Mouse (Mus musculus) lung, embryonic 16.5 days (tissue): ENCODE measurements at regions not wholly inside any gene's neighbourhood (a gene's known extent, or its start where the extent isn't known, plus 50 kb on each side); places are given as distances from the start of the nearest gene placed in this dataset.

Experiments
- ATAC-seq: fragments of 200-750 bp; cut with Nextera tagmentation; 2 replicates; pipeline ENCODE4 v1.8.0; 2017; ENCODE audit warnings: low read depth, mild to moderate bottlenecking, moderate library complexity
- H3K27ac ChIP-seq: fragments of 300-500 bp; sonication (generic); 2 replicates; pipeline ENCODE4 v1.5.1; 2014; ENCODE audit warnings: mild to moderate bottlenecking, control low read depth, low read length
- H3K27me3 ChIP-seq: fragments of 300-500 bp; sonication (generic); 2 replicates; pipeline ENCODE4 v1.6.1; 2014; ENCODE audit warnings: low read depth, low read length, mixed read lengths; ENCODE audit not compliant: control insufficient read depth, insufficient read depth
- H3K36me3 ChIP-seq: fragments of 300-500 bp; sonication (generic); 2 replicates; pipeline ENCODE4 v1.6.1; 2014; ENCODE audit warnings: low read length; ENCODE audit not compliant: control insufficient read depth, insufficient read depth
- H3K4me1 ChIP-seq: fragments of 300-500 bp; sonication (generic); replicated peaks from 2 replicates; pipeline ENCODE4 v1.6.1; 2014; ENCODE audit warnings: low read length, mixed read lengths; ENCODE audit not compliant: control insufficient read depth, insufficient read depth
- H3K4me2 ChIP-seq: fragments of 300-500 bp; sonication (generic); 2 replicates; pipeline ENCODE4 v1.6.1; 2014; ENCODE audit warnings: low read depth, low read length, control low read depth
- H3K4me3 ChIP-seq: fragments of 300-500 bp; sonication (generic); 2 replicates; pipeline ENCODE4 v1.5.1; 2014; ENCODE audit warnings: mild to moderate bottlenecking, low read length, control low read depth
- H3K9ac ChIP-seq: fragments of 300-500 bp; sonication (generic); 2 replicates; pipeline ENCODE4 v1.6.1; 2014; ENCODE audit warnings: low read length, control low read depth
- H3K9me3 ChIP-seq: fragments of 300-500 bp; sonication (generic); 2 replicates; pipeline ENCODE4 v1.6.1; 2016; ENCODE audit warnings: low read length; ENCODE audit not compliant: control insufficient read depth
- WGBS: fragments of 180-500 bp; shearing (Covaris S2); extraction: QIAGEN DNeasy Blood & Tissue Kit; methylation state at CpG from one replicate; pipeline ENCODE4 v1.1.7; 2014; 5-methylcytosine and 5-hydroxymethylcytosine counted together

GRCm38 (mm10) chr12:99060702-99061101 lies 140.3 kb downstream of the Ttc8 start:
- H3K4me1 ChIP-seq: no peaks in the 10 kb centered on the region
- ATAC-seq: no peak
- no peaks in the 10 kb centered on the region for H3K36me3 ChIP-seq
- no peak overlapping the region for H3K4me3 ChIP-seq
- no peaks in the 10 kb centered on the region for H3K27me3 ChIP-seq
- no peak overlapping the region for H3K4me2 ChIP-seq
- H3K9ac ChIP-seq: no peak overlapping the region
- no peaks in the 10 kb centered on the region for H3K9me3 ChIP-seq
- 58% methylated on average over 2 of the region's 2 CpGs for WGBS
- H3K27ac ChIP-seq: no peak overlapping the region

GRCm38 (mm10) chr12:99063441-99063840 lies 143.1 kb downstream of the Ttc8 start:
- Histone ChIP-seq H3K9me3 (no peaks in the 10 kb centered on the region), H3K36me3 (no peaks in the 10 kb centered on the region), H3K4me2 (no peak overlapping the region), H3K9ac (no peak overlapping the region), H3K27me3 (no peaks in the 10 kb centered on the region), H3K27ac (no peak overlapping the region), H3K4me1 (no peaks in the 10 kb centered on the region), H3K4me3 (no peak overlapping the region)
- WGBS: 73% methylated on average over 3 of the region's 3 CpGs
- no peak for ATAC-seq

GRCm38 (mm10) chr12:99063885-99064284 lies 143.5 kb downstream of the Ttc8 start:
- H3K4me3 ChIP-seq: no peak overlapping the region
- 78% methylated on average over 8 of the region's 8 CpGs for WGBS
- no peaks in the 10 kb centered on the region for H3K27me3 ChIP-seq
- H3K4me2 ChIP-seq: no peak overlapping the region
- no peaks in the 10 kb centered on the region for H3K36me3 ChIP-seq
- no peaks in the 10 kb centered on the region for H3K4me1 ChIP-seq
- no peak for ATAC-seq
- H3K27ac ChIP-seq: no peak overlapping the region
- no peak overlapping the region for H3K9ac ChIP-seq
- H3K9me3 ChIP-seq: no peaks in the 10 kb centered on the region

GRCm38 (mm10) chr12:99067962-99068361 lies 147.6 kb downstream of the Ttc8 start:
- Histone ChIP-seq H3K27ac (no peak overlapping the region), H3K4me1 (no peaks in the 10 kb centered on the region), H3K9me3 (no peaks in the 10 kb centered on the region), H3K4me2 (no peak overlapping the region), H3K4me3 (no peak overlapping the region), H3K36me3 (no peaks in the 10 kb centered on the region), H3K9ac (no peak overlapping the region), H3K27me3 (no peaks in the 10 kb centered on the region)
- ATAC-seq: no peak
- 44% methylated on average over 3 of the region's 3 CpGs for WGBS

GRCm38 (mm10) chr12:99073766-99074165 lies 153.4 kb downstream of the Ttc8 start:
- ATAC-seq: no peak
- H3K9me3 ChIP-seq: no peaks in the 10 kb centered on the region
- WGBS: 77% methylated on average over 5 of the region's 5 CpGs
- no peak overlapping the region for H3K27ac ChIP-seq
- H3K4me3 ChIP-seq: no peak overlapping the region
- H3K36me3 ChIP-seq: no peaks in the 10 kb centered on the region
- no peaks in the 10 kb centered on the region for H3K4me1 ChIP-seq
- no peak overlapping the region for H3K9ac ChIP-seq
- H3K4me2 ChIP-seq: no peak overlapping the region
- no peaks in the 10 kb centered on the region for H3K27me3 ChIP-seq

GRCm38 (mm10) chr12:99077366-99077765 lies 157.0 kb downstream of the Ttc8 start:
- Histone ChIP-seq H3K4me1 (no peaks in the 10 kb centered on the region), H3K4me3 (no peak overlapping the region), H3K27me3 (no peaks in the 10 kb centered on the region), H3K27ac (no peak overlapping the region), H3K36me3 (no peaks in the 10 kb centered on the region), H3K4me2 (no peak overlapping the region), H3K9ac (no peak overlapping the region), H3K9me3 (no peaks in the 10 kb centered on the region)
- no peak for ATAC-seq
- WGBS: 47% methylated on average over 3 of the region's 3 CpGs

GRCm38 (mm10) chr12:99079873-99080272 lies 159.5 kb downstream of the Ttc8 start:
- no peak overlapping the region for H3K27ac ChIP-seq
- 73% methylated on average over 1 of the region's 1 CpGs for WGBS
- ATAC-seq: no peak

GRCm38 (mm10) chr12:99083616-99084015 lies 163.2 kb downstream of the Ttc8 start:
- Histone ChIP-seq H3K27me3 (peaks cover 12% of the 10 kb centered on the region), H3K4me3 (no peak overlapping the region), H3K9ac (no peak overlapping the region), H3K9me3 (no peaks in the 10 kb centered on the region), H3K4me1 (no peaks in the 10 kb centered on the region), H3K27ac (no peak overlapping the region), H3K4me2 (no peak overlapping the region), H3K36me3 (no peaks in the 10 kb centered on the region)
- ATAC-seq: no peak
- 42% methylated on average over 11 of the region's 11 CpGs for WGBS

More at GRCm38 (mm10) chr12:99079873-99080272, 159.5 kb downstream of the Ttc8 start:
- Histone ChIP-seq H3K4me1 (no peaks in the 10 kb centered on the region), H3K27me3 (peaks cover 12% of the 10 kb centered on the region), H3K4me2 (no peak overlapping the region), H3K9ac (no peak overlapping the region), H3K9me3 (no peaks in the 10 kb centered on the region), H3K4me3 (no peak overlapping the region), H3K36me3 (no peaks in the 10 kb centered on the region)

GRCm38 (mm10) chr12:99084144-99084543 lies 163.8 kb downstream of the Ttc8 start:
- no peaks in the 10 kb centered on the region for H3K36me3 ChIP-seq
- H3K9ac ChIP-seq: no peak overlapping the region
- no peaks in the 10 kb centered on the region for H3K4me1 ChIP-seq
- H3K27me3 ChIP-seq: peaks cover 12% of the 10 kb centered on the region
- H3K4me2 ChIP-seq: no peak overlapping the region
- H3K27ac ChIP-seq: no peak overlapping the region
- ATAC-seq: peak; percentile 92
- no peak overlapping the region for H3K4me3 ChIP-seq
- WGBS: 4% methylated on average over 18 of the region's 18 CpGs
- H3K9me3 ChIP-seq: no peaks in the 10 kb centered on the region

GRCm38 (mm10) chr12:99087286-99087685 lies 166.9 kb downstream of the Ttc8 start:
- no peak overlapping the region for H3K4me2 ChIP-seq
- H3K4me3 ChIP-seq: no peak overlapping the region
- ATAC-seq: no peak
- no peaks in the 10 kb centered on the region for H3K4me1 ChIP-seq
- WGBS: 35% methylated on average over 8 of the region's 8 CpGs
- H3K27ac ChIP-seq: no peak overlapping the region
- no peaks in the 10 kb centered on the region for H3K36me3 ChIP-seq
- no peaks in the 10 kb centered on the region for H3K9me3 ChIP-seq
- peaks cover 12% of the 10 kb centered on the region for H3K27me3 ChIP-seq
- H3K9ac ChIP-seq: no peak overlapping the region
